ENCODE assay signal across 36 mouse cellular contexts in genomic region chr6:146958694-146959093, GRCm38 (mm10). TPM values are rescaled to one million over a fixed set of nuclear protein-coding genes. Genes with fewer than 3 reads are reported as not detected.
"Had no signal": no experiment of that assay in that cellular context is flagged by ENCODE, and none has a peak within 500 bp of the region (broad histone marks: within the 10 kb centered on the region; RNA-seq: fewer than 3 reads in every experiment).

No protein-coding gene starts in this region.

- H3K4me3 ChIP-seq: gastrocnemius, adult 2 months; heart, embryonic 10.5 days; heart, embryonic 12.5 days; hindbrain, embryonic 10.5 days; hindbrain, embryonic 12.5 days; intestine, embryonic 15.5 days; layer of hippocampus, adult 2 months; limb, embryonic 13.5 days; limb, embryonic 15.5 days; liver, embryonic 12.5 days had no signal

- H3K27ac ChIP-seq: gastrocnemius, adult 2 months; heart, embryonic 10.5 days; hindbrain, embryonic 10.5 days; hindbrain, embryonic 12.5 days; hindbrain, embryonic 14.5 days; intestine, embryonic 15.5 days; layer of hippocampus, adult 2 months; limb, embryonic 13.5 days; limb, embryonic 15.5 days; liver, embryonic 12.5 days; liver, embryonic 14.5 days had no signal

- DNase-seq: gastrocnemius, adult 2 months; gastrocnemius, postnatal 10 days; gastrocnemius, postnatal 25 days; heart, adult 18-20 months; heart, postnatal 10 days; heart, postnatal 4 days; kidney, adult 18-20 months; kidney, adult 8-10 months; kidney, postnatal 10 days; kidney, postnatal 25 days; kidney, postnatal 4 days; layer of hippocampus, adult 9-11 months; layer of hippocampus, postnatal 36 days; left cerebral cortex, postnatal 4 days had no signal

RNA-seq across cellular contexts. Expression of gene 1700034J05Rik, which starts 4.5 kb away (rescaled TPM):
- total RNA-seq: gastrocnemius, adult 2 months; gastrocnemius, postnatal 10 days; gastrocnemius, postnatal 25 days; gastrocnemius, postnatal 4 days; granulocyte monocyte progenitor cell, adult 5-6 weeks; heart, adult 18-20 months; heart, adult 8-10 months; heart, postnatal 10 days; heart, postnatal 25 days; heart, postnatal 4 days; layer of hippocampus, adult 2 months; layer of hippocampus, postnatal 14 days; layer of hippocampus, postnatal 36 days; left cerebral cortex, adult 18-20 months; left cerebral cortex, postnatal 10 days; left cerebral cortex, postnatal 25 days; left cerebral cortex, postnatal 4 days; liver, adult 2 months had no signal
- polyA plus RNA-seq: intestine, postnatal 0 days; limb, embryonic 11.5 days; liver, adult 2 months; liver, embryonic 14.5 days had no signal
